In genomic region chr1:180421165-180421909, GRCm38 (mm10) we compare ENCODE assay signal across 9 mouse cellular contexts.
DNase-seq lines count a peak whose midpoint lies in the region; ATAC-seq and TF ChIP-seq lines count a peak whose summit lies in the region.
"Had no signal": no experiment of that assay in that cellular context is flagged by ENCODE, and none has a peak within 500 bp of the region (broad histone marks: within the 10 kb centered on the region; RNA-seq: fewer than 3 reads in every experiment).

No protein-coding gene starts in this region.

- WGBS in hindbrain, embryonic 11.5 days, result 62% methylated on average over 25 of the region's 25 CpGs
- 51% methylated on average over 25 of the region's 25 CpGs for WGBS in hindbrain, embryonic 10.5 days
- 61% methylated on average over 25 of the region's 25 CpGs for WGBS in forebrain, embryonic 12.5 days
- WGBS in midbrain, embryonic 11.5 days, result 57% methylated on average over 25 of the region's 25 CpGs

- DNase-seq in hindbrain, embryonic 11.5 days (ENCODE audit: low spot score), result no peak
- DNase-seq in hindbrain, embryonic 10.5 days (ENCODE audit: low spot score), result no peak
- DNase-seq in midbrain, embryonic 11.5 days (ENCODE audit: low spot score, missing footprints), result no peak
- DNase-seq in left cerebral cortex, adult 11 months (ENCODE audit: low spot score), result no peak
- DNase-seq in ovary, postnatal 14 days (ENCODE audit: low spot score), result no peak

- no peak overlapping the region for H3K4me2 ChIP-seq in hindbrain, embryonic 11.5 days (replicated peaks; ENCODE audit: low read depth, low read length)
- H3K4me2 ChIP-seq in forebrain, embryonic 12.5 days, result peak overlapping the region; percentile 19; the same call in 1 of the 2 replicates
- no peak overlapping the region; the same call in 1 of the 2 replicates for H3K4me2 ChIP-seq in midbrain, embryonic 11.5 days
- H3K4me2 ChIP-seq: liver, embryonic 12.5 days had no signal

- H3K4me1 ChIP-seq in hindbrain, embryonic 11.5 days (replicated peaks; ENCODE audit: control insufficient read depth, insufficient read depth, low read length), result peaks cover 5% of the 10 kb centered on the region; the same call in 1 of the 2 replicates
- peaks cover 45% of the 10 kb centered on the region for H3K4me1 ChIP-seq in hindbrain, embryonic 10.5 days (replicated peaks)
- peaks cover 35% of the 10 kb centered on the region for H3K4me1 ChIP-seq in E14TG2a.4 (replicated peaks; ENCODE audit: low read depth, low read length)
- peaks cover 21% of the 10 kb centered on the region for H3K4me1 ChIP-seq in forebrain, embryonic 12.5 days
- H3K4me1 ChIP-seq in midbrain, embryonic 11.5 days (ENCODE audit: control insufficient read depth, insufficient read depth, low read length), result peaks cover 9% of the 10 kb centered on the region

- H3K36me3 ChIP-seq in hindbrain, embryonic 11.5 days (ENCODE audit: control insufficient read depth, insufficient read depth, low read length), result no peaks in the 10 kb centered on the region
- peaks cover 13% of the 10 kb centered on the region for H3K36me3 ChIP-seq in hindbrain, embryonic 10.5 days
- no peaks in the 10 kb centered on the region for H3K36me3 ChIP-seq in E14TG2a.4 (ENCODE audit: insufficient read depth, low read length)
- no peaks in the 10 kb centered on the region for H3K36me3 ChIP-seq in forebrain, embryonic 12.5 days (replicated peaks)
- no peaks in the 10 kb centered on the region for H3K36me3 ChIP-seq in midbrain, embryonic 11.5 days (ENCODE audit: control insufficient read depth, insufficient read depth, low read length)

- H3K4me3 ChIP-seq in hindbrain, embryonic 11.5 days (ENCODE audit: low read depth, low read length), result no peak overlapping the region
- no peak overlapping the region for H3K4me3 ChIP-seq in hindbrain, embryonic 10.5 days
- H3K4me3 ChIP-seq in E14TG2a.4 (replicated peaks; ENCODE audit: low read length), result peak overlapping the region; percentile 53
- H3K4me3 ChIP-seq in forebrain, embryonic 12.5 days (replicated peaks), result no peak overlapping the region
- H3K4me3 ChIP-seq in midbrain, embryonic 11.5 days (ENCODE audit: low read depth, low read length), result no peak overlapping the region
- H3K4me3 ChIP-seq: liver, embryonic 12.5 days had no signal

- no peaks in the 10 kb centered on the region for H3K27me3 ChIP-seq in hindbrain, embryonic 11.5 days (ENCODE audit: control insufficient read depth, insufficient read depth, low read length)
- no peaks in the 10 kb centered on the region; the same call in 1 of the 2 replicates for H3K27me3 ChIP-seq in hindbrain, embryonic 10.5 days (ENCODE audit: insufficient read depth, poor library complexity, severe bottlenecking)
- H3K27me3 ChIP-seq in E14TG2a.4 (ENCODE audit: insufficient read depth, low read length), result peaks cover 42% of the 10 kb centered on the region
- H3K27me3 ChIP-seq in forebrain, embryonic 12.5 days, result no peaks in the 10 kb centered on the region
- H3K27me3 ChIP-seq in midbrain, embryonic 11.5 days (ENCODE audit: control insufficient read depth, insufficient read depth, low read length), result no peaks in the 10 kb centered on the region; the same call in 1 of the 2 replicates
- H3K27me3 ChIP-seq: liver, embryonic 12.5 days had no signal

- H3K27ac ChIP-seq in hindbrain, embryonic 11.5 days (ENCODE audit: low read depth, low read length), result no peak overlapping the region
- no peak overlapping the region for H3K27ac ChIP-seq in hindbrain, embryonic 10.5 days
- 0 out of 2 replicates have a peak overlapping the region, but pooled peaks have one; percentile 14 for H3K27ac ChIP-seq in forebrain, embryonic 12.5 days
- H3K27ac ChIP-seq in midbrain, embryonic 11.5 days (ENCODE audit: low read depth, low read length), result no peak overlapping the region
- H3K27ac ChIP-seq: liver, embryonic 12.5 days had no signal

- H3K9ac ChIP-seq in hindbrain, embryonic 11.5 days (ENCODE audit: low read depth, low read length), result no peak overlapping the region
- no peak overlapping the region for H3K9ac ChIP-seq in forebrain, embryonic 12.5 days
- H3K9ac ChIP-seq in midbrain, embryonic 11.5 days (ENCODE audit: low read length), result no peak overlapping the region
- H3K9ac ChIP-seq: liver, embryonic 12.5 days had no signal

- peak; percentile 11; the same call in 1 of the 2 replicates for ATAC-seq in hindbrain, embryonic 11.5 days (ENCODE audit: low FRiP score)
- ATAC-seq in forebrain, embryonic 12.5 days (ENCODE audit: low FRiP score), result peak; percentile 17; the same call in 1 of the 2 replicates
- peak; percentile 49 for ATAC-seq in midbrain, embryonic 11.5 days (ENCODE audit: low FRiP score)
- no peak for ATAC-seq in erythroid progenitor cell, adult 5-6 weeks (replicated peaks; ENCODE audit: low FRiP score, poor library complexity, severe bottlenecking)

- H3K9me3 ChIP-seq in hindbrain, embryonic 11.5 days (ENCODE audit: control insufficient read depth, low read length), result no peaks in the 10 kb centered on the region
- no peaks in the 10 kb centered on the region for H3K9me3 ChIP-seq in hindbrain, embryonic 10.5 days
- H3K9me3 ChIP-seq in E14TG2a.4 (ENCODE audit: low read length), result no peaks in the 10 kb centered on the region
- no peaks in the 10 kb centered on the region for H3K9me3 ChIP-seq in forebrain, embryonic 12.5 days
- H3K9me3 ChIP-seq in midbrain, embryonic 11.5 days (ENCODE audit: control insufficient read depth, low read length), result no peaks in the 10 kb centered on the region
- H3K9me3 ChIP-seq: liver, embryonic 12.5 days had no signal

- TF ChIP-seq CTCF in E14TG2a.4 (conservative IDR thresholded peaks at IDR 0.05; ENCODE audit: low read length), result no peak
